Mouse (Mus musculus): ENCODE data around the gene Wwtr1. TPM values are rescaled to one million over a fixed set of nuclear protein-coding genes. Genes with fewer than 3 reads are reported as not detected.
A peak's percentile ranks its signal among the peaks of the same experiment; 100 is the strongest.

Gene Wwtr1
- polyA plus RNA-seq, 1 experiment from 2014 or later: 7.7 TPM

DNA sequence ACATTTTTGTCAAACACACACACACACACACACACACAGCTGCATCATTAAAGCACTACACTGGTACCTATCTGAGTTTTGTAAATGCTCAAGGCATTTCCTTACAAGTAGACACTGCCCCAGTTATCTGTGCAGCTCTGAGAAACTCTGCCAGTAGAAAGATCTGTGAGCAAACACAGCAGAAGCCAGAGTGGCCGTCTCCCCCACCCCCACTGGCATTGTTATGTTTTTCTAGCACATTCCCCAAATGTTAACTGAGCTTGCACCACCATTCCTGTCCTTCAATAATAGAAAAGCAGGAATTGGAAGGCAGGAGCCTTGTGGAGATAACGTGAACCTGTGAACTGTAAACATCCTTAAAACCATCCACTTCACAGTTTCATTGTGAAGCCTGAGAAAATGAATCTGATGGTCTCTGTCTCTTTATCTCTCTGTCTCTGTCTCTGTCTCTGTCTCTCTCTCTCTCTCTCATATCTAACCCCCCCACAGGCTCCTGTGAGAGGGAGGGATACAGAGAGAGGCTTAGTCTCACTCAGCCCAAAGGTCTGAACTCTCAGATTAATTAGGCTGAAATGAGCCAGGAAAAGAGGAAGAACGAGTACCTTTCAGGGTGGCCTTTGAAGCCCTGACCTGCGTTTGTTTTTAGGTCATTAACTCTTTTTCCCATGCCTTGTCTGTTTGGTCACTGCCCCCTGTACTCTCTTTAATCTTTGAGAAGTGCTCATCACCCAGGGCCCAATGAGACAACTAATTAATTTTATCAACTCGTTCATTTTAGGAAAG lies 146.8 kb downstream of the Wwtr1 start:
- 57% methylated on average over 5 of the region's 5 CpGs for WGBS
- no peaks in the 10 kb centered on the region for H3K27me3 ChIP-seq
- ATAC-seq (ENCODE audit: low FRiP score, low read depth): no peak
- no peak overlapping the region for H3K4me3 ChIP-seq
- H3K9me3 ChIP-seq: no peaks in the 10 kb centered on the region
- no peaks in the 10 kb centered on the region for H3K36me3 ChIP-seq
- no peak overlapping the region for H3K9ac ChIP-seq
- no peaks in the 10 kb centered on the region for H3K4me1 ChIP-seq (replicated peaks)
- H3K4me2 ChIP-seq: no peak overlapping the region
- no peak overlapping the region for H3K27ac ChIP-seq (replicated peaks)

DNA sequence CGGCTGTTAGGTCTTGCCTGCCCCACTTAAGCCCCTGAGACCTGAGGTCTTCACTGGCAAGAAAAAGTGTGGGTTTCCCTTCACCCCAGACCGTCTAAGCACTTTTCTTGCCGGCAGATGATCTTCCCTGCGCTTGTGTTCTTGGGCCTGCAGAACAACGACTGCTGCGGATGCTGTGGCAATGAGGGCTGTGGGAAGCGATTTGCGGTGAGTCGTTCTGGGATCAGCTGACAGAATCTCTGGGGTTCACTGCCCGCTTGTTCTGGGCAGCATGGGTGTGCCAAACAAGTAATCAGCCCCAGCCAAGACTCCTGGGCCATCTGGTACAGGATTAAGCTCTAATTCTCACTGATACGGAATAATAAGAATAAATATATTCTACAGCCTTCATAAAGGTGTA lies 149.4 kb downstream of the Wwtr1 start:
- Histone ChIP-seq H3K36me3 (no peaks in the 10 kb centered on the region), H3K4me1 (replicated peaks) (no peaks in the 10 kb centered on the region)

DNA sequence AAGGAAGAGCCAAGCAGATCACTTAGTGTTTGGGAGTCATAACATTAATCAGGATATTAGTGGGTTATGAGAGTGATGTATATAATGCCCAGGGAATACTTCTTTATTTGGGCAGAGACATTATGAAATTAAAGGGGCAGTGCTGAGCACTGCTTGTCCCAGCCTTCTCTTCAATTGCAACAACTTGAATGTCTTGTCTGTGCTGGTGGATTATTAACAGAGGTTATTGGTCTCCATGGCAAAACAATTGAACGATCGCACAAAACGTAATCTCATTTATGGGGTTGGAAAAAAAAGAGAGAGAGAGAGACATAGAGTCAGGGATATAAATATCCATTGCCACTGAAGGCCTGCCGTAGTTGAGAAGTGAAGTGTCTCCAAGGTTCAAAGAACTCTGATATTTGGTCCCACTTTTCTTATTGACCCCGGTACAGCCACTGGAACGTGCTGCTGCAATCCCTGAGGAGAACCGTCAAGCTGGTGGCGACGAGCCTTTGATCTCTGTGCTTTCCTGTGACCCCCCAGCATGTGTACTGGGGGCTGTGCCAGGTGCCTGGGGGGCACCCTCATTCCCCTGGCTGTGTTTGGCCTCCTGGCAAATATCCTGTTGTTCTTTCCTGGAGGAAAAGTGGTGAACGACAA lies 150.5 kb downstream of the Wwtr1 start, which contains the start of gene Tm4sf4:
Tm4sf4 (plus strand) TSS at position 226 of the 642 bp plus-strand sequence.
- Histone ChIP-seq H3K9ac (no peak within 1 kb of the TSS), H3K27ac (replicated peaks) (no peak within 1 kb of the TSS), H3K4me3 (no peak within 1 kb of the TSS), H3K9me3 (no peaks in the 10 kb centered on the region), H3K27me3 (no peaks in the 10 kb centered on the region), H3K4me1 (replicated peaks) (no peaks in the 10 kb centered on the region), H3K4me2 (no peak within 1 kb of the TSS), H3K36me3 (no peaks in the 10 kb centered on the region)
- 0 out of 2 replicates have a peak, but pooled peaks have one; percentile 45 for ATAC-seq (ENCODE audit: low FRiP score, low read depth)
- WGBS: 49% methylated on average over 10 of the region's 10 CpGs

More for the DNA sequence above, 149.4 kb downstream of the Wwtr1 start:
- Histone ChIP-seq H3K27me3 (no peaks in the 10 kb centered on the region), H3K27ac (replicated peaks) (no peak overlapping the region), H3K4me2 (no peak overlapping the region), H3K9ac (no peak overlapping the region), H3K9me3 (no peaks in the 10 kb centered on the region), H3K4me3 (no peak overlapping the region)
- ATAC-seq (ENCODE audit: low FRiP score, low read depth): no peak
- 84% methylated on average over 11 of the region's 11 CpGs for WGBS

DNA sequence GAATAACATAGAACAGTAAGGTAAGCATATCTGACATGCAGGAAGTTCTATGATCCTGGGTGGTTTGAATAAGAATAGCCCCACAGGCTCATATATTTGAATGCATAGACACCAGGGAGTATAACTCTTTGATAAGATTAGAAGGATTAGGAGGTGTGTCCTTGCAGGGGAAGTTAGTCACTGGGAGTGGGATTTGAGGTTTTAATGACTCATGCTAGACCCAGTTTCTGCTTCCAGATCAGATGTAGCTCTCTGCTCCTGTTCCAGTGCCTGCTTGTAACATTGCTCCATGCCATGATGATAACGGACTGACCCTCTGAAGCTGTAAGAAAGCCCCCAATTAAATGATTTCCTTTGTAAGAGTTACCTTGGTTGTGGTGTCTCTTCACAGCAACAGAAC lies 155.1 kb downstream of the Wwtr1 start:
- H3K9me3 ChIP-seq: no peaks in the 10 kb centered on the region
- no peaks in the 10 kb centered on the region for H3K27me3 ChIP-seq
- 95% methylated on average over 1 of the region's 1 CpGs for WGBS
- no peak for ATAC-seq (ENCODE audit: low FRiP score, low read depth)
- no peaks in the 10 kb centered on the region for H3K36me3 ChIP-seq
- H3K27ac ChIP-seq (replicated peaks): no peak overlapping the region
- no peak overlapping the region for H3K4me3 ChIP-seq
- H3K9ac ChIP-seq: no peak overlapping the region
- no peaks in the 10 kb centered on the region for H3K4me1 ChIP-seq (replicated peaks)
- H3K4me2 ChIP-seq: no peak overlapping the region

DNA sequence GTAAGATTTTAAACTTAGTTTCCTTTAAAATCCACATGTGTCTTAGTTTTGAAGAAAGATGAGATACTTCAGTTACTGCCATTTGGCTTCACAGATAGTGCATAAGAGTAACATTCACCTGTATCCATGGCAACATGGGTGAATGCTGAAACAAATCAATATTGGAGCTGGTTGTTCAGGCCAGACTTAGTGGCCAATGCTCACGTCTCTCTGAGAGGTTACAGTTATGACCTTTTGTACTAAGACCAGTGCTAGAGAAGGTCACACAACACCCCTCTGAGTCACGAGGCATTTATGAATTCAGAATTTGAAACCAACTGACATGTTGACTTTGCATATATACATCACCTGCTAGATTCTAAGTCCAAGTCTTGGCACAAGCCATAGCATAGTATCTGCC lies 155.5 kb downstream of the Wwtr1 start:
- Histone ChIP-seq H3K4me2 (no peak overlapping the region), H3K27me3 (no peaks in the 10 kb centered on the region), H3K9ac (no peak overlapping the region), H3K27ac (replicated peaks) (no peak overlapping the region), H3K4me3 (no peak overlapping the region), H3K9me3 (no peaks in the 10 kb centered on the region), H3K4me1 (replicated peaks) (no peaks in the 10 kb centered on the region), H3K36me3 (no peaks in the 10 kb centered on the region)
- 60% methylated on average over 2 of the region's 2 CpGs for WGBS
- ATAC-seq (ENCODE audit: low FRiP score, low read depth): no peak

DNA sequence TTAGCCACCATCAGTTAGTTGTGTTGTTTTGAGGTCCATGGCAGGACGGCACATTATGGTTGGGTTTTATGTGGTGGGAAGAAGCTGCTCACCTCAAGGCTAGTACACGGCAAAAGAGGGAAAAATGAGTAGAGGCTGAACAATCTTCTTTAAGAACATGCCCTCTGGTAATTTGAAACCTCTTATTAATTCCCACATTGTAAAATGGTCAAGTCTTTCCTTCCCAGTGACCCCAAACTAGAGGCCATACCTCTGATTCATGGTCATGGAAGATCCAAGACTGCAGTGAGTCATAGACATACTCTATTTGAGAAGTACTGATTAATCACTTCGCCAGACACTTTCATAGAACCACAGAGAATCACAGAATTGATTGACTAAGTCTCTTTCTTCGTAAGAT lies 164.2 kb downstream of the Wwtr1 start:
- H3K27me3 ChIP-seq: no peaks in the 10 kb centered on the region
- WGBS: 91% methylated on average over 4 of the region's 4 CpGs

More for the DNA sequence above, 164.2 kb downstream of the Wwtr1 start:
- H3K36me3 ChIP-seq: no peaks in the 10 kb centered on the region
- H3K4me1 ChIP-seq (replicated peaks): no peaks in the 10 kb centered on the region
- no peak overlapping the region for H3K4me3 ChIP-seq
- no peaks in the 10 kb centered on the region for H3K9me3 ChIP-seq
- ATAC-seq (ENCODE audit: low FRiP score, low read depth): no peak
- H3K4me2 ChIP-seq: no peak overlapping the region
- no peak overlapping the region for H3K9ac ChIP-seq
- no peak overlapping the region for H3K27ac ChIP-seq (replicated peaks)

Small RNA genes within 50 kb of the gene (microRNA-seq; reads per million reads assigned to microRNA genes)
- not detected for gene Mir6377

Other genes starting within 250 kb of the Wwtr1 start
- gene Tm4sf4, start 150.6 kb downstream of the Wwtr1 start, polyA plus RNA-seq (2015; fragmentation: Nextera tagmentation; extraction: Ambion mirVana): 0.49 TPM in 2 replicates
- 64.2 and 65.2 TPM in 2 replicates for gene Commd2, start 75.8 kb upstream of the Wwtr1 start, polyA plus RNA-seq (2015; fragmentation: Nextera tagmentation; extraction: Ambion mirVana)
- 0.27 and 0.37 TPM in 2 replicates for gene Ankub1, start 116.9 kb upstream of the Wwtr1 start, polyA plus RNA-seq (2015; fragmentation: Nextera tagmentation; extraction: Ambion mirVana)
- 91.0 and 93.9 TPM in 2 replicates for gene Rnf13, start 160.2 kb upstream of the Wwtr1 start, polyA plus RNA-seq (2015; fragmentation: Nextera tagmentation; extraction: Ambion mirVana)